10 mouse cellular contexts compared by ENCODE assay signal in genomic region chr5:118076721-118077592, GRCm38 (mm10). TPM values are rescaled to one million over a fixed set of nuclear protein-coding genes. Genes with fewer than 3 reads are reported as not detected.
A peak's percentile ranks its signal among the peaks of the same experiment; 100 is the strongest.
DNase-seq lines count a peak whose midpoint lies in the region; ATAC-seq lines count a peak whose summit lies in the region.
"Had no signal": no experiment of that assay in that cellular context is flagged by ENCODE, and none has a peak within 500 bp of the region (broad histone marks: within the 10 kb centered on the region; RNA-seq: fewer than 3 reads in every experiment).

No protein-coding gene starts in this region.

- peaks cover 68% of the 10 kb centered on the region for H3K36me3 ChIP-seq in hindbrain, embryonic 10.5 days
- no peaks in the 10 kb centered on the region for H3K36me3 ChIP-seq in hindbrain, embryonic 11.5 days (ENCODE audit: control insufficient read depth, insufficient read depth, low read length)
- H3K36me3 ChIP-seq in hindbrain, embryonic 16.5 days (ENCODE audit: control insufficient read depth, insufficient read depth, low read length) = no peaks in the 10 kb centered on the region

- H3K4me1 ChIP-seq in hindbrain, embryonic 10.5 days (replicated peaks) = peaks cover 39% of the 10 kb centered on the region
- peaks cover 7% of the 10 kb centered on the region; the same call in 1 of the 2 replicates for H3K4me1 ChIP-seq in hindbrain, embryonic 11.5 days (replicated peaks; ENCODE audit: control insufficient read depth, insufficient read depth, low read length)
- peaks cover 47% of the 10 kb centered on the region for H3K4me1 ChIP-seq in hindbrain, embryonic 16.5 days (ENCODE audit: control insufficient read depth, insufficient read depth, low read depth, low read length)
- H3K4me1 ChIP-seq: liver, embryonic 13.5 days had no signal

- H3K4me3 ChIP-seq in hindbrain, embryonic 10.5 days = no peak overlapping the region
- H3K4me3 ChIP-seq in hindbrain, embryonic 11.5 days (ENCODE audit: low read depth, low read length) = no peak overlapping the region
- H3K4me3 ChIP-seq in hindbrain, embryonic 16.5 days (ENCODE audit: low read length) = no peak overlapping the region
- H3K4me3 ChIP-seq: embryonic facial prominence, embryonic 12.5 days; liver, embryonic 13.5 days had no signal

- H3K9me3 ChIP-seq in hindbrain, embryonic 10.5 days = no peaks in the 10 kb centered on the region
- no peaks in the 10 kb centered on the region for H3K9me3 ChIP-seq in hindbrain, embryonic 11.5 days (ENCODE audit: control insufficient read depth, low read length)
- no peaks in the 10 kb centered on the region for H3K9me3 ChIP-seq in hindbrain, embryonic 16.5 days (ENCODE audit: control insufficient read depth, low read length)
- H3K9me3 ChIP-seq: embryonic facial prominence, embryonic 12.5 days; liver, embryonic 13.5 days had no signal

- H3K27ac ChIP-seq in hindbrain, embryonic 10.5 days = peak overlapping the region; percentile 51
- no peak overlapping the region for H3K27ac ChIP-seq in hindbrain, embryonic 11.5 days (ENCODE audit: low read depth, low read length)
- peak overlapping the region; percentile 57; the same call in 1 of the 2 replicates for H3K27ac ChIP-seq in hindbrain, embryonic 16.5 days (ENCODE audit: low read depth, low read length)
- H3K27ac ChIP-seq: embryonic facial prominence, embryonic 12.5 days; liver, embryonic 13.5 days had no signal

- DNase-seq in hindbrain, embryonic 10.5 days (ENCODE audit: low spot score) = no peak
- DNase-seq in hindbrain, embryonic 11.5 days (ENCODE audit: low spot score) = no peak
- DNase-seq in adipocyte (ENCODE audit: low spot score) = peak; percentile 44
- peak; percentile 58 to 72 for DNase-seq in cerebellum, adult 18-20 months
- no peak for DNase-seq in embryo, embryonic 10 days (ENCODE audit: low spot score)
- no peak for DNase-seq in ovary, postnatal 14 days (ENCODE audit: low spot score)
- DNase-seq: kidney, postnatal 36 days; liver, embryonic 13.5 days had no signal

- no peak for ATAC-seq in hindbrain, embryonic 11.5 days (ENCODE audit: low FRiP score)
- peak; percentile 18 for ATAC-seq in hindbrain, embryonic 16.5 days

- no peak overlapping the region for H3K9ac ChIP-seq in hindbrain, embryonic 11.5 days (ENCODE audit: low read depth, low read length)
- no peak overlapping the region for H3K9ac ChIP-seq in hindbrain, embryonic 16.5 days (ENCODE audit: low read depth, low read length)
- H3K9ac ChIP-seq: embryonic facial prominence, embryonic 12.5 days; liver, embryonic 13.5 days had no signal

- H3K4me2 ChIP-seq in hindbrain, embryonic 11.5 days (replicated peaks; ENCODE audit: low read depth, low read length) = no peak overlapping the region
- no peak overlapping the region for H3K4me2 ChIP-seq in hindbrain, embryonic 16.5 days (ENCODE audit: low read length)
- H3K4me2 ChIP-seq: embryonic facial prominence, embryonic 12.5 days; liver, embryonic 13.5 days had no signal

- WGBS in hindbrain, embryonic 10.5 days = 91% methylated on average over 15 of the region's 15 CpGs
- 93% methylated on average over 15 of the region's 15 CpGs for WGBS in hindbrain, embryonic 11.5 days
- 53% methylated on average over 15 of the region's 15 CpGs for WGBS in hindbrain, embryonic 16.5 days

- no peaks in the 10 kb centered on the region for H3K27me3 ChIP-seq in hindbrain, embryonic 10.5 days (ENCODE audit: insufficient read depth, poor library complexity, severe bottlenecking)
- no peaks in the 10 kb centered on the region for H3K27me3 ChIP-seq in hindbrain, embryonic 11.5 days (ENCODE audit: control insufficient read depth, insufficient read depth, low read length)
- no peaks in the 10 kb centered on the region for H3K27me3 ChIP-seq in hindbrain, embryonic 16.5 days (replicated peaks; ENCODE audit: control insufficient read depth, insufficient read depth, low read length)
- H3K27me3 ChIP-seq: embryonic facial prominence, embryonic 12.5 days; liver, embryonic 13.5 days had no signal

RNA-seq across cellular contexts. Expression of gene Tesc, which starts 49.4 kb away (rescaled TPM):
- polyA plus RNA-seq in hindbrain, embryonic 10.5 days (2016; fragmentation: Nextera tagmentation; extraction: Ambion mirVana) = 0.45 and 0.55 TPM in 2 replicates
- polyA plus RNA-seq in hindbrain, embryonic 11.5 days (2014; fragmentation: Nextera tagmentation; extraction: Ambion mirVana) = 0.63 and 1.4 TPM in 2 replicates
- polyA plus RNA-seq in hindbrain, embryonic 16.5 days (2015; fragmentation: Nextera tagmentation; extraction: Ambion mirVana) = 4.1 and 5.4 TPM in 2 replicates

Comparison
In these comparisons a context has a peak if more than half of its experiments do, and no peak if none do; other contexts are left out.
1. DNase-seq: peak in adipocyte (single experiment) and cerebellum, adult 18-20 months (2 of 2); none in hindbrain, embryonic 10.5 days (single experiment), hindbrain, embryonic 11.5 days (single experiment), embryo, embryonic 10 days (single experiment) and ovary, postnatal 14 days (single experiment).